Mouse (Mus musculus): Measurements from ENCODE around the gene Ovol1. TPM values are rescaled to one million over a fixed set of nuclear protein-coding genes. Genes with fewer than 3 reads are reported as not detected.

Gene Ovol1
- 0.65 TPM in 1 of 2 replicates, not detected in the other for polyA plus RNA-seq (2015; fragmentation: Nextera tagmentation; extraction: Ambion mirVana)

DNA sequence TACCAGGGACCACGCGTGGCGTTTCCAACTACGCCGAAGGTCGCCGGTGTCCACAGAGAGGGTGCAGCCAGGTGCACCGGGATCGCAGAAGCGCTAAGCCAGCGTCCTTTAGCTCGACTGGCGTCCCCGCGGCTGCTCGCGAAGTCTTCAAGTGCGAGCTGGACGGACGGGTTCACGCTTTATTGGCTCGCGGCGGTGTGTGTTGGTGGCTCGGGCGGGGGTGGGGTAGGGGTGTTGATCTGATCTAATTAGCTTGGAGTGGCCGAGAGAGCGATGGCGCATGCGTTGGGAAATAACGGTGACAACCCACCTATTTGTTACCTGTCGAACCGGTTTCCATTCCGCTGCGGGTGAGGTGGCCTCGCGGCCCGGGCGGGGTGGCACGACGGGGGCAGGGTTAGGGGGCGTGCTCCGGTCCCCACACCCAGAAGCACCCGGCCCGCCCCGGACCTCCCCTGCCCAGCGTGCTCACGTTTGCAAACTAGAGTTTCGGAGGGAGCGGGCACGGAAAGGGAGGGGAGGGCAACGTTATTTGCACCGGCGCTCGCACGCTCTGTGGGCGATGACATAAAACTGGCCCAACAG is at the start of gene Ovol1:
Gene Ovol1 (minus strand): TSS at position 190 of the 585 bp plus-strand sequence.

DNA sequence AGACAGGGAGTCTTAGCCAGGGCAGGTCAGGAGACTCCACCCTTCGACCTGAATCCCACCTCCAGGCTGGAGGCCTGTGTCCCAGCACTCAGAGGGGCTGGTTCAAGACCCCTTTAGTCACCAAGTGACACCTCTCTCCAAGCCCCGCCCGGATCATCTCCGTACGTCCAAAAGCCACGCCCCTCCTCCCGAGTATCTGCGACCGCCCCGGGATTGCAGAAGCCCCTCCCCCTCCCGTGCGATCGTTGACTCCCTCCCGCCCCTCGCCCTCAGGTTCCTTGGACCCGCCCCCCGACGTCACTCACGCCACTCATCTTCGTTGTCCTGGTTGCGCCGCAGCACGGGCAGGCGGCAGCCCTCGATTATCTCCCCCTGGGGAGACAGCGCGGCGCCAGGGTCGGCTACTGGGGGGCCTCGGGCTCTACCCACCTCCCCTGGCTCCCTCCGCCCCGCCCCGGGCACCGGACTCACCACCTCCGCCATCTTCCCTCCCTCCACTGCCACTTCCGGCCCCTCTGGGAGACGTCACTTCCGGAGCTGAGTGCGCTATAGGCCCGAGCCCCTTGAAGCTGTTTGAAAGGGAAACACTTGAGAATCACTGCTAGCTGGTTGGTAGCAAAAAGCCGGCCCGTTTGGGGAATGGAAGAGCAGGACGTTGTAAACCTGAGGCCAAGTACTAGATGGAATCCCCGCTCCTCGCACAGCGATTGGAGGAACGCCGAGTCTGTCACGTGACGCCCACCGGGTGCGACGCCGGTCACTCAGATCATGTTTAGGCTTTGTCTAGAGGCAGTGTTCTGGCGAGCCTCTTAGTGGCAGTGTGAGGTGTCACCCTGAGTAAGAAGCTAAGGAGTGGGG is 49.3 kb upstream of the Ovol1 start, which contains the start of gene Kat5:
Gene Kat5 (minus strand): TSS at position 691 of the 858 bp plus-strand sequence.

DNA sequence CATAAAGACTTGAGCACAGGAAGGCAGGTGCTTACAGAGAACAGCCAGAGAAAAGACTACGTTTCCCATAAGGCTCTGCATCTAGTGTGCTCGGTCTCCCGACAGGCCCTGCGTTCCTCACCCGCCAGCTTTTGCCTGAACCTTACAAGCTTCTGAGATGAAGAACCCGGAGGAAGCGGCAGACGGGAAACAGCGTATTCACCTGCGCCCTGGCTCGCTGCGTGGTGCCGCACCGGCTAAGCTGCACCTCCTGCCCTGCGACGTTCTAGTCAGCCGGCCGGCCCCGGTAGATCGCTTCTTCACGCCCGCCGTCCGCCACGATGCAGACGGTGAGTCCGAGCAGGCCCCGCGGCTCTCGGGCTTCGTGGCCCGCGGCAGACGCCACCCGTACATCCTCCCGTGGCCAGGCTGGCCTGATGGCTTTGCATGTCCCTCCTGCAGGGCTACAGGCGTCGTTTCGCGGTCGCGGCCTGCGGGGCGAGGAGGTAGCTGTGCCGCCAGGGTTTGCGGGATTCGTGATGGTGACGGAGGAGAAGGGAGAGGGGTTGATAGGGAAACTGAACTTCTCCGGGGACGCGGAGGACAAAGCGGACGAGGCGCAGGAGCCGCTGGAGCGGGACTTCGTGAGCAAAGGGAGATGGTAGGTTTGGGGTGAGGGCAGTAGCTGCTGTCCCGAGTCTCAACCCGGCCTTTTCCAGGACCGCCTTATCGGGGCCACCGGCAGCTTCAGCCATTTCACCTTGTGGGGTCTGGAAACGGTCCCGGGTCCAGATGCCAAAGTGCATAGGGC is 41.5 kb upstream of the Ovol1 start, which contains the start of gene Rnaseh2c:
Gene Rnaseh2c (plus strand): TSS at position 122 of the 790 bp plus-strand sequence.

DNA sequence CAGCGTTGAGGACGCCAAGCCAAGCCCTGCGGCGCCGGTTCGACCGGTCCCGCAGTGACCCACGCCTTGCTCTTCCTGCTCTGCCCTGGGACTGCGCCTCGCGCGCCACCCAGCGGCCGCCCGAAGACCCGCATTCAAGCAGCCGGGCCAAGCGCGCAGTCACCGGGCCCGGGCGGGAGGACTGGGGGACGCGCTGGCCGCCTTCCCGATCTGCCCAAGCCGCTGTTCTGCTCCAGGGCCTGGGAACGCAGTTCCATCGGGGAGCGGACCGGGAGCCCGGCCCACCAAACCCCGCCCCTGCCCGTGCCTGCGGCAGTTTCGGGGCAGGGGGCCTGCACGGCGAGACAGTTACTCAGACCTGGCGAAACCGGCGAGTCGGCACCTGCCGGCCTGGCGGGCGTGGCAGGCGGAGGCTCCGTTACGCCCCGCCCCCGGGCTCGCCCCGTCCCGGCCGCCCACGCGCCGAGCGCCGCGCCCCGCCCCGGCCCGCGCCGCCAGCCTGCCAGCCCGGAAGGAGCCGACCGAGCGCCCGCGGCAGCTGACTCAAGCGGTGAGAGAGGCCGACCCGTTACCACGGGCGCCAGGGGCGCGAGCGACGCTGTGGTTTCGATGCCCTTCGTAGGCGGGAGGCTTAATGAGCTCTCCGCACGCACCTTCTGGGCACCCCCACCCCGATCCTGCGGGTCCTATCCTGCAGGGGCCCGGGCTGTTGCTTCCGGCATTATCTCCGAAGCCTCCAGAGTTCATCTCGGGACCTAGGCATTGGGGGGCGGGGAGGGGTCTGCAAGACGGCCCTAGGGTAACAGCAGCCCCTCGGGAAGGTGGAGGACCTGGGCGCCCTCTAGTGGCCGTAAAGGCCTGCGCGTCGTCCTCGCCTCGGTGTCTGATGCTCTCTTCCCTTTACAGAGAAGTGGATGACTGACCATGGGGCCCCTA is 7.4 kb upstream of the Ovol1 start, which contains the start of gene Ap5b1:
Gene Ap5b1 (plus strand): TSS at position 492 of the 936 bp plus-strand sequence.

DNA sequence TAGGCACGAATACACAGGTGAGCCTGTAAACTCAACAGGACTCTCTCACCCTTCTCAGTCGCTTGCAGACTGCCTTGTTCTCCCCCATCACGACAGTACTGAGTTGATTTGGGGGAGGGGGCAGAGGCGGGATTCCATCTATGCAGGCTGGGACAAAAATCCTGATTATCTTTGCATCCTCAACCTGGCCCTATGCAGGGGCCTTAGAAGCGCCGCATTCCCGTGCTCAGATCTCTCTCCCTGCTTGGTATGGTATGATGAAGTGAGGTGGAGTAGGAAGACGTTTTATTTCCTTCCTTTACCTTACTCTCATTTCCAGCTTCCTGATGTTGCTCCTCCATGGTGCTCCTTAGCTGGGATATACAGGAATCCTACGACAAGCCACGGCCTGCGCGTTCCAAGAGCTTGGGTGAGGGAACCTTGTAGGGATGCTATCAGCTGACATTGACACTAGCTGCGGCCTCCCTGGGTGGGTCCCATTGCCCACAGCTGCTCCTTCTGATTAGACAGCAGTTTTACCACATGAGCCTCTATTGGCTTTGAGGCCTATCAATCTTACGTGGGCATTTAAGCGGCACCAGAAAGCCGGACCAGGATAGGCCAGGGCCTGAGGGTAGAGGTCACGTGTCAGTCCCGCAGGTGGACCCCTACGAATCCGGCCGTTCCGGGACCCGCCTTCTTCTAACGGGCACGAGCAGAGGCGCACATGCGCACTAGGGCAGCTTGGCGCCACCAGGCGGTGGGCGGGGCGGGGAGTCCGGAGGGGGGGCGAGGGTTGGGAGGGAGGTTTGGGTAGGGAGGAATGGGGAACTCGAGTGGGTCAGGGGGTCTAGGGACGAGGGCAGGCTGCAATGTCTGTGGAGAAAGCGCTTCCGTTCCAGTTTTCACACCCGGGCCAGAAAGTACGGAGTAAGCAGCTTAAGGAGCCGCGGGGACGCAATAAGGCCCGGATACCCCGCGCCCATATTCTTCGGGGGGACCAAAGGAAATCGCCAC is 50.1 kb downstream of the Ovol1 start, which contains the start of gene Snx32:
Gene Snx32 (minus strand): TSS at position 508 of the 996 bp plus-strand sequence.

DNA sequence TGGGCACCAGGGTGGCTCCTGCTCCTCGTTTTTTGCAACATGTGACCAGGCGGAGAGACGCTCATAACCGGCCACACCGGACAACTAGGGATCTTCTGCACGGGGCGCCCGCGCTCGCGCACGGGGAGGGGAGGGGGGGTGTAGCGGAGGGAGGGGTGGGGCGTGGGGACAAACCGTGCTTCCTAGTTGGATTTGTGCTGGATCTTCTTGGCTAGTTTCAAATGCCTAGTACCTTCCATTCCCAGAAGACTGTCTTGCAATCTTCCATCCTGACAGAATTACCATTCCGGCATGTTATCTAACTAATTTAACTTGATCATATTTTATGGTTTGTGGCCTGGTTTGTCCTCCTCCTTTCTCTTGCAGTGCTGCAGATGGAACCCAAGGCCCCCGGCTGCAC is 56.8 kb downstream of the Ovol1 start, which contains the start of gene 1700020D05Rik:
Gene 1700020D05Rik (minus strand): TSS at position 101 of the 400 bp plus-strand sequence.

Other genes with a start within 250 kb of the Ovol1 start
- not detected in 2 replicates for gene Catsper1, start 224.9 kb downstream of the Ovol1 start, polyA plus RNA-seq (2015; fragmentation: Nextera tagmentation; extraction: Ambion mirVana)
- gene Cst6, start 211.1 kb downstream of the Ovol1 start, polyA plus RNA-seq (2015; fragmentation: Nextera tagmentation; extraction: Ambion mirVana), result 4.5 and 13.1 TPM in 2 replicates
- gene Eif1ad, start 193.9 kb downstream of the Ovol1 start, polyA plus RNA-seq (2015; fragmentation: Nextera tagmentation; extraction: Ambion mirVana), result 21.4 and 25.3 TPM in 2 replicates
- 216 and 231 TPM in 2 replicates for gene Banf1, start 193.5 kb downstream of the Ovol1 start, polyA plus RNA-seq (2015; fragmentation: Nextera tagmentation; extraction: Ambion mirVana)
- gene Sart1, start 171.9 kb downstream of the Ovol1 start, polyA plus RNA-seq (2015; fragmentation: Nextera tagmentation; extraction: Ambion mirVana), result 22.0 and 29.6 TPM in 2 replicates
- gene Tsga10ip, start 158.1 kb downstream of the Ovol1 start, polyA plus RNA-seq (2015; fragmentation: Nextera tagmentation; extraction: Ambion mirVana), result 0.13 TPM in 1 of 2 replicates, not detected in the other
- 361 and 364 TPM in 2 replicates for gene Drap1, start 135.7 kb downstream of the Ovol1 start, polyA plus RNA-seq (2015; fragmentation: Nextera tagmentation; extraction: Ambion mirVana)
- gene AI837181, start 135.5 kb downstream of the Ovol1 start, polyA plus RNA-seq (2015; fragmentation: Nextera tagmentation; extraction: Ambion mirVana), result 46.1 and 48.8 TPM in 2 replicates
- gene Fosl1, start 113.1 kb downstream of the Ovol1 start, polyA plus RNA-seq (2015; fragmentation: Nextera tagmentation; extraction: Ambion mirVana), result not detected in 2 replicates
- 6.8 and 8.5 TPM in 2 replicates for gene Ccdc85b, start 102.8 kb downstream of the Ovol1 start, polyA plus RNA-seq (2015; fragmentation: Nextera tagmentation; extraction: Ambion mirVana)
- gene Fibp, start 100.0 kb downstream of the Ovol1 start, polyA plus RNA-seq (2015; fragmentation: Nextera tagmentation; extraction: Ambion mirVana), result 59.8 and 61.8 TPM in 2 replicates
- 0.15 and 0.55 TPM in 2 replicates for gene Ctsw, start 92.1 kb downstream of the Ovol1 start, polyA plus RNA-seq (2015; fragmentation: Nextera tagmentation; extraction: Ambion mirVana)
- 53.2 and 70.8 TPM in 2 replicates for gene Efemp2, start 86.7 kb downstream of the Ovol1 start, polyA plus RNA-seq (2015; fragmentation: Nextera tagmentation; extraction: Ambion mirVana)
- 29.2 and 31.8 TPM in 2 replicates for gene Mus81, start 72.2 kb downstream of the Ovol1 start, polyA plus RNA-seq (2015; fragmentation: Nextera tagmentation; extraction: Ambion mirVana)
- 666 and 916 TPM in 2 replicates for gene Cfl1, start 70.2 kb downstream of the Ovol1 start, polyA plus RNA-seq (2015; fragmentation: Nextera tagmentation; extraction: Ambion mirVana)
- 0.14 TPM in 1 of 2 replicates, not detected in the other for gene 1700020D05Rik, start 56.9 kb downstream of the Ovol1 start, polyA plus RNA-seq (2015; fragmentation: Nextera tagmentation; extraction: Ambion mirVana)
- 6.4 and 8.5 TPM in 2 replicates for gene Snx32, start 50.1 kb downstream of the Ovol1 start, polyA plus RNA-seq (2015; fragmentation: Nextera tagmentation; extraction: Ambion mirVana)
- gene Ap5b1, start 7.4 kb upstream of the Ovol1 start, polyA plus RNA-seq (2015; fragmentation: Nextera tagmentation; extraction: Ambion mirVana), result 1.1 and 2.0 TPM in 2 replicates
- 48.4 and 58.1 TPM in 2 replicates for gene Rnaseh2c, start 41.2 kb upstream of the Ovol1 start, polyA plus RNA-seq (2015; fragmentation: Nextera tagmentation; extraction: Ambion mirVana)
- gene Kat5, start 49.6 kb upstream of the Ovol1 start, polyA plus RNA-seq (2015; fragmentation: Nextera tagmentation; extraction: Ambion mirVana), result 28.4 and 28.8 TPM in 2 replicates
- gene Rela, start 76.8 kb upstream of the Ovol1 start, polyA plus RNA-seq (2015; fragmentation: Nextera tagmentation; extraction: Ambion mirVana), result 24.4 and 28.3 TPM in 2 replicates
- 20.3 and 21.1 TPM in 2 replicates for gene Sipa1, start 103.1 kb upstream of the Ovol1 start, polyA plus RNA-seq (2015; fragmentation: Nextera tagmentation; extraction: Ambion mirVana)
- 15.5 and 16.8 TPM in 2 replicates for gene Map3k11, start 128.1 kb upstream of the Ovol1 start, polyA plus RNA-seq (2015; fragmentation: Nextera tagmentation; extraction: Ambion mirVana)
- 4.7 and 6.5 TPM in 2 replicates for gene Pcnx3, start 128.3 kb upstream of the Ovol1 start, polyA plus RNA-seq (2015; fragmentation: Nextera tagmentation; extraction: Ambion mirVana)
- 0.35 and 0.52 TPM in 2 replicates for gene Kcnk7, start 143.7 kb upstream of the Ovol1 start, polyA plus RNA-seq (2015; fragmentation: Nextera tagmentation; extraction: Ambion mirVana)
- gene Ehbp1l1, start 165.7 kb upstream of the Ovol1 start, polyA plus RNA-seq (2015; fragmentation: Nextera tagmentation; extraction: Ambion mirVana), result 133 and 144 TPM in 2 replicates
- gene Fam89b, start 169.0 kb upstream of the Ovol1 start, polyA plus RNA-seq (2015; fragmentation: Nextera tagmentation; extraction: Ambion mirVana), result 85.5 and 88.0 TPM in 2 replicates
- gene Ltbp3, start 180.3 kb upstream of the Ovol1 start, polyA plus RNA-seq (2015; fragmentation: Nextera tagmentation; extraction: Ambion mirVana), result 20.1 and 31.1 TPM in 2 replicates
- gene Scyl1, start 210.8 kb upstream of the Ovol1 start, polyA plus RNA-seq (2015; fragmentation: Nextera tagmentation; extraction: Ambion mirVana), result 57.0 and 57.9 TPM in 2 replicates

Data from skeletal muscle tissue, postnatal 0 days (tissue).